Comparison of ENCODE assay signal across 29 mouse cellular contexts in genomic region chr12:7718556-7718955, GRCm38 (mm10).
DNase-seq lines count a peak whose midpoint lies in the region; ATAC-seq and TF ChIP-seq lines count a peak whose summit lies in the region.
"Had no signal": no experiment of that assay in that cellular context is flagged by ENCODE, and none has a peak within 500 bp of the region (broad histone marks: within the 10 kb centered on the region; RNA-seq: fewer than 3 reads in every experiment).

No protein-coding gene starts in this region.

- no peak overlapping the region for H3K27ac ChIP-seq in forebrain, postnatal 0 days (ENCODE audit: low read depth, low read length)
- no peak overlapping the region for H3K27ac ChIP-seq in forebrain, embryonic 11.5 days (ENCODE audit: low read depth, low read length)
- H3K27ac ChIP-seq: embryonic facial prominence, embryonic 12.5 days; forebrain, embryonic 15.5 days; hindbrain, embryonic 12.5 days; limb, embryonic 12.5 days; liver, embryonic 12.5 days; neural tube, embryonic 12.5 days; stomach, postnatal 0 days had no signal

- no peak overlapping the region for H3K4me3 ChIP-seq in forebrain, postnatal 0 days (ENCODE audit: low read depth, low read length)
- no peak overlapping the region for H3K4me3 ChIP-seq in forebrain, embryonic 11.5 days (ENCODE audit: low read depth, low read length)
- H3K4me3 ChIP-seq: embryonic facial prominence, embryonic 12.5 days; forebrain, embryonic 15.5 days; heart, embryonic 12.5 days; hindbrain, embryonic 12.5 days; limb, embryonic 12.5 days; liver, embryonic 12.5 days; neural tube, embryonic 12.5 days had no signal

- WGBS in forebrain, postnatal 0 days: 59% methylated on average over 2 of the region's 2 CpGs
- WGBS in forebrain, embryonic 11.5 days: 83% methylated on average over 2 of the region's 2 CpGs

- H3K9ac ChIP-seq in forebrain, postnatal 0 days: no peak overlapping the region
- H3K9ac ChIP-seq in forebrain, embryonic 11.5 days (ENCODE audit: low read length): no peak overlapping the region
- H3K9ac ChIP-seq: embryonic facial prominence, embryonic 12.5 days; forebrain, embryonic 15.5 days; heart, embryonic 12.5 days; hindbrain, embryonic 12.5 days; limb, embryonic 12.5 days; liver, embryonic 12.5 days; neural tube, embryonic 12.5 days had no signal

- peak; percentile 65 for ATAC-seq in forebrain, postnatal 0 days
- no peak for ATAC-seq in forebrain, embryonic 11.5 days (replicated peaks; ENCODE audit: low FRiP score)
- no peak for ATAC-seq in activated CD4-positive, CD25-positive, alpha-beta regulatory T cell, adult 4 months
- ATAC-seq: forebrain, embryonic 15.5 days; liver, embryonic 12.5 days; Patski had no signal

- no peaks in the 10 kb centered on the region for H3K27me3 ChIP-seq in forebrain, postnatal 0 days (ENCODE audit: insufficient read depth, low read length)
- no peaks in the 10 kb centered on the region for H3K27me3 ChIP-seq in forebrain, embryonic 11.5 days (ENCODE audit: control insufficient read depth, insufficient read depth, low read length)
- H3K27me3 ChIP-seq: CH12.LX; embryonic facial prominence, embryonic 12.5 days; forebrain, embryonic 15.5 days; heart, embryonic 12.5 days; hindbrain, embryonic 12.5 days; limb, embryonic 12.5 days; liver, embryonic 12.5 days; neural tube, embryonic 12.5 days; Patski had no signal

- no peaks in the 10 kb centered on the region for H3K36me3 ChIP-seq in forebrain, postnatal 0 days (ENCODE audit: insufficient read depth)
- no peaks in the 10 kb centered on the region for H3K36me3 ChIP-seq in forebrain, embryonic 11.5 days (ENCODE audit: control insufficient read depth, insufficient read depth, low read length)
- H3K36me3 ChIP-seq: embryonic facial prominence, embryonic 12.5 days; forebrain, embryonic 15.5 days; G1E; heart, embryonic 12.5 days; hindbrain, embryonic 12.5 days; limb, embryonic 12.5 days; liver, embryonic 12.5 days; neural tube, embryonic 12.5 days had no signal

- H3K4me1 ChIP-seq in forebrain, postnatal 0 days (ENCODE audit: insufficient read depth): no peaks in the 10 kb centered on the region
- H3K4me1 ChIP-seq in forebrain, embryonic 11.5 days (replicated peaks; ENCODE audit: control insufficient read depth, insufficient read depth, low read length): no peaks in the 10 kb centered on the region
- H3K4me1 ChIP-seq: embryonic facial prominence, embryonic 12.5 days; forebrain, embryonic 15.5 days; heart, embryonic 12.5 days; hindbrain, embryonic 12.5 days; limb, embryonic 12.5 days; liver, embryonic 12.5 days; neural tube, embryonic 12.5 days had no signal

- intact Hi-C loops in heart, postnatal 14 days (cut with DNase I): no loop called here

- no peak overlapping the region for H3K4me2 ChIP-seq in forebrain, postnatal 0 days (ENCODE audit: low read depth)
- no peak overlapping the region for H3K4me2 ChIP-seq in forebrain, embryonic 11.5 days (ENCODE audit: low read depth, low read length, severe bottlenecking)
- H3K4me2 ChIP-seq: embryonic facial prominence, embryonic 12.5 days; forebrain, embryonic 15.5 days; heart, embryonic 12.5 days; hindbrain, embryonic 12.5 days; limb, embryonic 12.5 days; liver, embryonic 12.5 days; midbrain, embryonic 11.5 days; neural tube, embryonic 12.5 days had no signal

- no peak for TF ChIP-seq CTCF in forebrain, postnatal 0 days (IDR thresholded peaks at IDR 0.05; ENCODE audit: low read depth)

- H3K9me3 ChIP-seq in forebrain, postnatal 0 days (ENCODE audit: low read length): no peaks in the 10 kb centered on the region
- no peaks in the 10 kb centered on the region for H3K9me3 ChIP-seq in forebrain, embryonic 11.5 days (ENCODE audit: control insufficient read depth, low read length)
- H3K9me3 ChIP-seq: embryonic facial prominence, embryonic 12.5 days; forebrain, embryonic 15.5 days; G1E; heart, embryonic 12.5 days; hindbrain, embryonic 12.5 days; limb, embryonic 12.5 days; liver, embryonic 12.5 days; neural tube, embryonic 12.5 days had no signal

- peak; percentile 45 for DNase-seq in forebrain, postnatal 0 days
- no peak for DNase-seq in forebrain, embryonic 11.5 days (ENCODE audit: low spot score)
- peak; percentile 39 to 51 for DNase-seq in right cerebral cortex, postnatal 10 days (ENCODE audit: low spot score in 2 of 2)
- DNase-seq in right cerebral cortex, postnatal 14 days: no peak
- DNase-seq in layer of hippocampus, adult 8-10 months (ENCODE audit: low spot score in 2 of 2): peak; percentile 48 to 62
- peak; percentile 31 for DNase-seq in telencephalon, adult 2 months (ENCODE audit: low read depth, low spot score)
- no peak for DNase-seq in heart, postnatal 14 days
- DNase-seq: adrenal gland, adult 8-10 months; B cell, adult 2 months; cerebellum, adult 11 months; cerebellum, adult 9-11 months; gastrocnemius, postnatal 14 days; heart, adult 11 months; heart, postnatal 10 days; kidney, adult 18-20 months; lung, postnatal 10 days had no signal

Comparison
In these comparisons a context has a peak if more than half of its experiments do, and no peak if none do; other contexts are left out.
1. DNase-seq: peak in forebrain, postnatal 0 days (single experiment), right cerebral cortex, postnatal 10 days (2 of 2), layer of hippocampus, adult 8-10 months (2 of 2) and telencephalon, adult 2 months (single experiment); none in forebrain, embryonic 11.5 days (single experiment), right cerebral cortex, postnatal 14 days (single experiment) and heart, postnatal 14 days (0 of 2).